Mouse (Mus musculus) lung, embryonic 15.5 days (tissue): ENCODE measurements around the gene Mrpl37. TPM values are rescaled to one million over a fixed set of nuclear protein-coding genes. Genes with fewer than 3 reads are reported as not detected.

ENCODE experiments used
- ATAC-seq: fragments of 200-750 bp; cut with Nextera tagmentation; 2 replicates; pipeline ENCODE4 v1.8.0; 2017; ENCODE audit warnings: moderate number of reproducible peaks, borderline replicate concordance; ENCODE audit not compliant: low FRiP score, low TSS enrichment; ENCODE audit errors: extremely low read depth
- H3K27ac ChIP-seq: fragments of 300-500 bp; sonication (generic); 2 replicates; pipeline ENCODE4 v1.5.1; 2015; ENCODE audit warnings: moderate library complexity, mild to moderate bottlenecking, inconsistent platforms
- H3K27me3 ChIP-seq: fragments of 300-500 bp; sonication (generic); 2 replicates; pipeline ENCODE4 v1.6.1; 2015; ENCODE audit warnings: inconsistent platforms
- H3K36me3 ChIP-seq: fragments of 300-500 bp; sonication (generic); 2 replicates; pipeline ENCODE4 v1.6.1; 2015; ENCODE audit warnings: inconsistent platforms
- H3K4me1 ChIP-seq: fragments of 300-500 bp; sonication (generic); 2 replicates; pipeline ENCODE4 v1.6.1; 2015; ENCODE audit warnings: inconsistent platforms
- H3K4me2 ChIP-seq: fragments of 300-500 bp; sonication (generic); 2 replicates; pipeline ENCODE4 v1.6.1; 2015; ENCODE audit warnings: inconsistent platforms, mild to moderate bottlenecking, moderate library complexity
- H3K4me3 ChIP-seq: fragments of 300-500 bp; sonication (generic); 2 replicates; pipeline ENCODE4 v1.5.1; 2015; ENCODE audit warnings: mild to moderate bottlenecking, inconsistent platforms
- H3K9ac ChIP-seq: fragments of 300-500 bp; sonication (generic); 2 replicates; pipeline ENCODE4 v1.6.1; 2015; ENCODE audit warnings: inconsistent platforms
- H3K9me3 ChIP-seq: fragments of 300-500 bp; sonication (generic); 2 replicates; pipeline ENCODE4 v1.6.1; 2016; ENCODE audit warnings: inconsistent platforms
- WGBS: fragments of 180-500 bp; shearing (Covaris S2); methylation state at CpG from one replicate; pipeline ENCODE4 v1.1.7; 2015; 5-methylcytosine and 5-hydroxymethylcytosine counted together
- polyA plus RNA-seq: library from polyadenylated mRNA; unstranded; fragments of >200 nt; fragmentation: Nextera tagmentation; extraction: Ambion mirVana; gene quantifications from 2 replicates; pipeline ENCODE4 v1.2.1, GENCODE M21; 2015

Gene Mrpl37
- polyA plus RNA-seq, 1 experiment from 2014 or later = 94.8 TPM

DNA sequence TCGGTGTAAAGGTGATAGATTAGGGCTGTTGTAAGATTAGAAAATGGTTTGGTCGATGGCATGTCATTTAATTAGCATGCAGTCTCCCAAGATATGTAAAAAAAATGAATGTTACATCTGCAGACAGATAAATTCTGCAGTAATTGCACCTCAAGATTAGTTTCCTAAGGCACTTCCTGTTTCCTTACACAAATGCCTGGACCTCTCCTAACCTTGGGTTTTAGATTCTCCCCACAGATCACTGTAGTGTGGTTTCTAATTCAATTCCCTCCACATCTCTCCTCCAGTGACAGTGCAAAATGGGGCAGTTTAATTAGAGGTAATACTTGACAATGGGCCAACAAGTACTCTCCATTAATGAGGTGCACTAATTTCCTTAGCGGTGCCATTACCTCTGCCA is 3.5 kb downstream of the Mrpl37 start:
- Histone ChIP-seq H3K27me3 (no peaks in the 10 kb centered on the region), H3K27ac (no peak overlapping the region), H3K4me3 (no peak overlapping the region), H3K36me3 (peaks cover 57% of the 10 kb centered on the region), H3K4me2 (no peak overlapping the region), H3K4me1 (peaks cover 16% of the 10 kb centered on the region), H3K9me3 (no peaks in the 10 kb centered on the region), H3K9ac (no peak overlapping the region)
- no peak for ATAC-seq
- 88% methylated on average over 3 of the region's 3 CpGs for WGBS

DNA sequence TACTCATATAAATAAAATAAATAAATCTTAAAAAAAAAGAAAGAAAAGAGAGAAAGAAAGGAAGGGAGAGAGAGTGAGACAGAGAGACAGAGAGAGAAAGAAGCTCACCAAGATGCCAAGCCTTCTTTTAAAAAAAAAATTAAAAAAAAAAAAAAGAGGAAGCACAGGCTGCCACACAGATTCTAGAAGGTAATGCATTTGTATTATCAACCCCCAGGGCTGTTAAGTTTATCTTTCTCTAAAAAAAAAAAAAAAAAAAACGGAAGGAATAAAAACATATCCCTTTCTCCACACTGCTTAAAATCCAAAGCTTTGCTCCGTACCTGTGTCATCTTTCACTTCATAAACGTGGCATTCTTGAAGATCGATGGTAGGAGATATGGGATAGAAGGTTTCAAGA is 5.1 kb downstream of the Mrpl37 start:
- Histone ChIP-seq H3K4me1 (peaks cover 10% of the 10 kb centered on the region), H3K9ac (no peak overlapping the region), H3K27ac (no peak overlapping the region), H3K9me3 (no peaks in the 10 kb centered on the region), H3K4me2 (no peak overlapping the region), H3K4me3 (no peak overlapping the region), H3K27me3 (no peaks in the 10 kb centered on the region), H3K36me3 (peaks cover 70% of the 10 kb centered on the region)
- ATAC-seq = no peak
- 82% methylated on average over 4 of the region's 4 CpGs for WGBS

DNA sequence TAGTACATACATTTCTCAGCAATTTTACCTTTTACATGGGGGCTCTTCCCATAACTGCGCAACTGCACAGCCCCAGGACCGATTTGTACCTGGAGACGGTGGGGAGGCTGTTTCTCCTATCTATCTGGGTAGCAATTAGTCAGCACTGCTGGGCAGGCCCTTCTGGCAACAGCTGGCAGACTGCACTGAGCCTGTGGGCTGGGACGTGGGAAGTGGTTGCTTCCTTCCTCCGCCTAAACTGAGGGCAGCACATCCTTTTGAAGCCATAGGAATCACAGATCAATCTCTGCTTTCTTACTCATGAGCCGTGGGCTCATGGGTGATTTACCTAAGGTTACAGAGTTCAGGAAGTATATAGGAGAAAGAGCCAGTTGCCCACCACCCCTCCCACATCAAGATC is 7.9 kb downstream of the Mrpl37 start:
- no peak overlapping the region for H3K4me3 ChIP-seq
- H3K27me3 ChIP-seq = no peaks in the 10 kb centered on the region
- no peak overlapping the region for H3K9ac ChIP-seq
- H3K4me2 ChIP-seq = no peak overlapping the region
- no peak for ATAC-seq
- H3K9me3 ChIP-seq = no peaks in the 10 kb centered on the region
- peaks cover 72% of the 10 kb centered on the region for H3K36me3 ChIP-seq
- H3K4me1 ChIP-seq = no peaks in the 10 kb centered on the region
- 76% methylated on average over 6 of the region's 6 CpGs for WGBS
- H3K27ac ChIP-seq = no peak overlapping the region

DNA sequence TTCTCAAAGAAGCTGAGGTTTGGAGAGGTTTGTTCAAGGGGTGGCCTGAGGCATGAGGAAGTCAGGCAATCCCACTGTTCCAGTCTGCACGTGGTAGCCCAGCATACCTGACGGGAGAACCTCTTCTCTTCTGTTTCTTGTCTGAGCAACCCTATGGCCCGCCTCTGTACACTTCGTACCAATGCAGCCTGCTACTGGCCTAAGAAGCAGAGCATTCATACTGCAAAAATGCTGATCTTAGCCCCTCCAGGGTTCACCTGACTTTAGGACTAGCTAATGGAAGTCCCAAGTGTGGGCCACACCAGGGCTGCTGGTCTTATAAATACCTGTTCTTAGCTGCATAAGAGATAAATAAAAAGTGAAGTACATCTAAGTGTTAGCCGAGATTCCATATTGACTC is 8.3 kb downstream of the Mrpl37 start:
- Histone ChIP-seq H3K4me3 (no peak overlapping the region), H3K4me1 (no peaks in the 10 kb centered on the region), H3K9me3 (no peaks in the 10 kb centered on the region), H3K27ac (no peak overlapping the region), H3K9ac (no peak overlapping the region), H3K36me3 (peaks cover 68% of the 10 kb centered on the region), H3K4me2 (no peak overlapping the region), H3K27me3 (no peaks in the 10 kb centered on the region)
- WGBS = 85% methylated on average over 5 of the region's 5 CpGs
- ATAC-seq = no peak

DNA sequence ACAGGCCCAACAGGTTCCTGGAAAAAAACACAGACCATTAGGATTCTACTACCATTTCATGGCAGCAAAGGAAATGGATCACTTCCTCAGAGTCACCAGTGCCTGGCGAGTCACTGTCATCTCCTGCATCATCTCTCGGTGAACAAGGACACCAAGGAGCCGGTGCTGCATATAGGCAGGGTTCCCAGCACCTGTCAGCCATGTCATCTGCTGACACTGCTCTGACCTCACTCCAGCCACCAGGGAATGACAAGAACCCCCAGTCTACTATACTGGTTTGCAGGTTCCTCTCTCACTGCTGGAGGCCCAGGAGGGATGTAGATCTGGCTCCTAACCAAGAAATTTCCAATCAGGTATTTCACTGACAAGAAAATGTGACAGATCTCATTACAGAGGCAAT is 10.6 kb downstream of the Mrpl37 start:
- 68% methylated on average over 3 of the region's 3 CpGs for WGBS
- no peak overlapping the region for H3K4me2 ChIP-seq
- H3K4me3 ChIP-seq = no peak overlapping the region
- no peak overlapping the region for H3K9ac ChIP-seq
- 0 out of 2 replicates have a peak overlapping the region, but pooled peaks have one; percentile 10 for H3K27ac ChIP-seq
- peaks cover 49% of the 10 kb centered on the region for H3K36me3 ChIP-seq
- no peaks in the 10 kb centered on the region for H3K9me3 ChIP-seq
- no peak for ATAC-seq
- no peaks in the 10 kb centered on the region for H3K27me3 ChIP-seq
- no peaks in the 10 kb centered on the region for H3K4me1 ChIP-seq

DNA sequence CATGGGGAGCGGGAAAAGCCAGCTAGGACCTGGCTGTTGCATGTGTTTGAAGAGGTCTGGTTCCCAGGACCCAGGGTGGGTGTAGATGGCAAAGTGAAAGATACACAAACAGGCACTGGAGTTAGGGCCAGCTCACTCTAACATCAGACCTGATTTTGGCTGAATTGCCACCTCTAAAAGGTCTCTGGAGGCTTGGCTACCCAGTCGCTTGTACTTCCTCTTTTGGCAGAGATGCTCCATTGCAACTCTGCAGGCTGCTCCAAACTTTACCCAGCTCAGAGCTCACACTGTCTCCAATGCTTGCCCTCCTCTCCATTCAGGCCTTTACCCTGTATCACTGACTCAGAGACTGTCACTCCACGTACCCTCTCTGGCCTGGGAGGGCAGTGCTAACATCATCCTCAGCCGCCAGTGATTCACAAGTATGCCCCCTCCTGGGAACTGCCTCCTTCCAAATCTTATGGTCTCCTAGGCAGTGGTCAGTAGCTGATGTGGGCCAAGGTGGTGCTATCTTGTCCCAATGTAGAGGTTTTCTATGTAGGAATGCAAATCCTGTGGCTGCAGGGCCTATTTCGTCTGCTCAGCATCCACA is 13.6 kb downstream of the Mrpl37 start:
- H3K9me3 ChIP-seq = no peaks in the 10 kb centered on the region
- H3K4me1 ChIP-seq = no peaks in the 10 kb centered on the region
- no peak overlapping the region for H3K4me2 ChIP-seq
- H3K36me3 ChIP-seq = peaks cover 29% of the 10 kb centered on the region
- no peak for ATAC-seq
- H3K27ac ChIP-seq = no peak overlapping the region
- WGBS = 43% methylated on average over 5 of the region's 5 CpGs
- no peak overlapping the region for H3K4me3 ChIP-seq
- no peak overlapping the region for H3K9ac ChIP-seq
- no peaks in the 10 kb centered on the region for H3K27me3 ChIP-seq

DNA sequence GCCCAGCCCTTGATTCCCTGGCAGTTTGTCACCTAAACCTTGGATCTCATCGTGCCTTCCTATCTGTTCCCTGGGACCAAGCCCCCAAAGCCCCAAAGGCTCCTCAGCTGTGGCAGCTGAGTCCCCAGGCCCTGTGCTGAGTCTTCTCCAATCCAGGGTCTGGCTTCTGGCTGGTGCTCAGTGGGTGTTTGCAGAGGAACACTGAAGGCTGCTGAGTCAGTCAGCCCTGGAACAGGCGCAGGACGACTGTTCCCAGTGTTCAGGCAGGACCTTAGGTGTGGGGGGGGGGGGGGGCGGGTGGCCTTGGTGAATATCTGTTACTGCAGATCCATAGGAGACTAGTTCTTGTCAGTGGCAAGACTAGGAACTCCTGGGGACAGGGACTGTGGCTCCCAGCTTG is 14.8 kb downstream of the Mrpl37 start:
- H3K9me3 ChIP-seq = no peaks in the 10 kb centered on the region
- H3K27ac ChIP-seq = no peak overlapping the region
- H3K36me3 ChIP-seq = peaks cover 30% of the 10 kb centered on the region
- no peaks in the 10 kb centered on the region for H3K27me3 ChIP-seq
- no peak for ATAC-seq
- no peaks in the 10 kb centered on the region for H3K4me1 ChIP-seq
- no peak overlapping the region for H3K9ac ChIP-seq
- no peak overlapping the region for H3K4me2 ChIP-seq
- H3K4me3 ChIP-seq = no peak overlapping the region
- 50% methylated on average over 4 of the region's 4 CpGs for WGBS

DNA sequence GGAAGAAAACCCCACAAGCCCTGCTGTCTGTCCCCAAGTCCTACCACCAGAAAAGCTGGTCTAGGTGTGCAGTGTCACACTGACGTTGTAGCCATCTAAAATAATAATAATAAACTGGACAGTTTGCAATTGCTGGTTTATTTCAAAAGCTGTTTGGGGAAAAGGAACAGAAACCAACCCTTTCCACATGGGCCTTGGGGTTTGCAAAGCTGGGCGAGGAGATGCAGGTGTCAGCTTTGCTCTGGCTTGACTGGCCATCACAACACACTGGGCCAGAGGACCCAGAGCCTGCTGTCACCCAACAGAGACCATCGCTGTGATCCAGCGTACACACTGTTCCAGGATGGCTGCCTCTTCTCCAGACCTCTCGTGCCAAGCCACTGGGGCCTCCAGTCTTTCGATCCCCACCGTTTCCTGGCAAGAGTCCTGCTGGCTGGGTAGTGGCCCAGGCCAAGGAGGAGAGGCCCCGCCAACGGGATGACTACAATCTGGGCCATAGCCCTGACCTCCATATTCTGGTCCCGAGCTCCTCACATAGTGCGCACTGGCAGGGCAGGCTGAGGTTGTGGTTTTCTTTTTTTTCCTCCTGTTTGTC is 18.0 kb downstream of the Mrpl37 start:
- H3K9ac ChIP-seq = no peak overlapping the region
- no peak for ATAC-seq
- H3K4me1 ChIP-seq = no peaks in the 10 kb centered on the region
- no peak overlapping the region for H3K27ac ChIP-seq
- H3K27me3 ChIP-seq = no peaks in the 10 kb centered on the region
- no peaks in the 10 kb centered on the region for H3K9me3 ChIP-seq
- no peak overlapping the region for H3K4me2 ChIP-seq
- H3K4me3 ChIP-seq = no peak overlapping the region
- WGBS = 82% methylated on average over 11 of the region's 11 CpGs
- peaks cover 48% of the 10 kb centered on the region for H3K36me3 ChIP-seq

DNA sequence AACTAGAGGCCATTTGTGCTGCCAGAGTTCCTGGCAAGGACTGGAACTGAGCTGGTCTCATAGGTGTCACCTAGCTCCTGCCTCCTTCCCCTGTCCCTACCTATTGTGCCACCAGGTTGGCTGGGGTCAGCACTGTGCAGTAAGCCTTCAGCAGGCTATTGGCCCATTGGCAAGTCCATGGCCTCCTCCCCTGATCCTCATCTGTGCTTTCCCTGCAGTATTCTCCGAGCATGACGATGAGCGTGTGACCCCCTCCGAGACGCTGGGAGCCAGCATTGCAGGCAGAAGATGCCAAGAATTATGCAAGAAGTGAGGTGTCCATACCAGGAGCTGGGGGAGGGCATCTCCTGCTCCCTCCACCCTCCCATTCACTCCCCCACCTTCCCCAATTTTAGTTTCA is 18.9 kb downstream of the Mrpl37 start:
- no peak for ATAC-seq
- H3K4me1 ChIP-seq = no peaks in the 10 kb centered on the region
- H3K4me3 ChIP-seq = no peak overlapping the region
- no peaks in the 10 kb centered on the region for H3K9me3 ChIP-seq
- no peaks in the 10 kb centered on the region for H3K27me3 ChIP-seq
- no peak overlapping the region for H3K4me2 ChIP-seq
- H3K36me3 ChIP-seq = peaks cover 52% of the 10 kb centered on the region
- no peak overlapping the region for H3K27ac ChIP-seq
- H3K9ac ChIP-seq = no peak overlapping the region
- WGBS = 78% methylated on average over 5 of the region's 5 CpGs

DNA sequence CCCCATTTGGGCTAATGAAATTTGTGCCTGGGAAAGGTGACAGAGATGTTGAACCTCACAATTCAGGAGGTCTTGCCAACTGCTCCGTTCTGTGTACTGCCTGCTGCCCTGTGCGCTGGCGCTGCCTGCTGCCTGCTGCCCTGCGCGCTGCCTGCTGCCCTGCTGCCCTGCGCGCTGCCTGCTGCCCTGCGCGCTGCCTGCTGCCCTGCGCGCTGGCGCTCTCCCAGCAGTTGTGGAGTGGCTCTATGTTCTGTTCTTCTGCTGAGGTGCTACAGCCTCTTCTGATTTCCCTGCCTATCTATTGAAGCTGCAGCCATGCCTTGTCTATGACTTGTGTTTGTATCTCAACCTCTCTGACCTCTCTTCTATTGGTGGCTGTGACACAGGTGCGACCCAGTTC is 21.5 kb downstream of the Mrpl37 start:
- Histone ChIP-seq H3K9ac (no peak overlapping the region), H3K4me1 (no peaks in the 10 kb centered on the region), H3K27ac (no peak overlapping the region), H3K36me3 (peaks cover 74% of the 10 kb centered on the region), H3K4me3 (no peak overlapping the region), H3K27me3 (no peaks in the 10 kb centered on the region), H3K9me3 (no peaks in the 10 kb centered on the region), H3K4me2 (no peak overlapping the region)
- 94% methylated on average over 13 of the region's 13 CpGs for WGBS
- ATAC-seq = no peak

DNA sequence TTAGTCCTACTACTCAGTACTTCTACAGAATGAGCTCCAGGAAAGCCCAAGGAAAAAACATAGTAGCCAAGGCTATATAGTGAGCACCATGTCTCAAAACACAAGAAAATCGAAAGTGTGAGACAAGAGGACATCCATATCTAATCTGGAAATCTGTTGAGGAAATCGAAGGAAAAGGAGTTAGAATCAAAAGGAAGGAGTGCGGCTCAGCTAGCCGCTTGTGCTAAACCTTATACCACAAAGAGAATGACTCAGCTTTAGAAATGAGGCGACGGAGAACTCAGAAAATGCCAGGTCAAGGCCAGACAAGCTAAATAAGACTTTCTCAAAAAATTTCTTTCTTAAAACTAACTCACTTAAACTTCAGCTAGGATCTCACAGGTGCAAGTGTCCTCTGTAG is 24.4 kb downstream of the Mrpl37 start:
- no peak overlapping the region for H3K9ac ChIP-seq
- no peaks in the 10 kb centered on the region for H3K27me3 ChIP-seq
- no peak overlapping the region for H3K27ac ChIP-seq
- 85% methylated on average over 6 of the region's 6 CpGs for WGBS
- peaks cover 80% of the 10 kb centered on the region for H3K36me3 ChIP-seq
- ATAC-seq = no peak
- H3K4me2 ChIP-seq = no peak overlapping the region
- no peaks in the 10 kb centered on the region for H3K9me3 ChIP-seq
- no peaks in the 10 kb centered on the region for H3K4me1 ChIP-seq
- H3K4me3 ChIP-seq = no peak overlapping the region

DNA sequence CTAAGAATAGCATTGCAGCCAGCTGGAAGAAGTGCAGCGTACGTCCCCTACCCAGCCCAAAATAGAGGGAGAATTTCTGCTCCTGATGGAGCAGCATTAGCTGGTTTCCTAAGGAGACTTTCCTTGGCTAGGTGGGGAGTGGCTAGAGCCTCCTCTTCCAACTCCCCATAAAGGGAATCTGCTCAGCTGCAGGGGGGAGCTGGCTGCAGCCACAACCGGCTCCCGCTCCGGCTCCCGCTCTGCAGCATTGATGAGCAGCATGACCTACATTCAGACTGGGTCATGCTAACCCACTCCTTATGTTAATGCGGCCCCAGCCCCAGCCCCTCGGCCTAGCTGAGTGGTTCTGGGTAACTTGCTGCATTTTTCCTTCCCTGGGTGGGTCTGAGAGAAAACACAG is 27.4 kb downstream of the Mrpl37 start:
- no peak overlapping the region for H3K27ac ChIP-seq
- no peak overlapping the region for H3K4me2 ChIP-seq

DNA sequence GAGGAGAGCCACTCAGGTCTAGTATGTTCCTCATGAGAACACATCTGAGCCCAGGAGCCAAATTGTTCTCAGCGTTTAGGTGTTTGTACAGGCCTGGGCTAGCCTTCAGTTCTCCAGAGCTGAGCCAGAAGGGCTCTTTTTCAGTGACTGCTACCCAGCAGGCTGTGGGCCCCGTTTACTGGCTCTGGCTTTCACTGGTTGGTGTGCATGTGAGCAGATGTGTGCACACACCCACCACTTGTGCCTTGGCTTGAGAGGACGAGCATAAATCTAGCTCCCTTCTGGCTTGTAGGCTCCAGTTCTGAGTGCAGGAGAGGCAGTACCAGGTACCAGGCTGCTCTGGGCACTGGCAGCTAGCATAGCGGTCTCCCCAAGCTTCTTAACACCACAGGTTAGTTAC is 28.4 kb downstream of the Mrpl37 start:
- Histone ChIP-seq H3K4me1 (no peaks in the 10 kb centered on the region), H3K27me3 (no peaks in the 10 kb centered on the region), H3K9me3 (no peaks in the 10 kb centered on the region), H3K9ac (no peak overlapping the region), H3K4me3 (no peak overlapping the region), H3K27ac (no peak overlapping the region), H3K4me2 (no peak overlapping the region), H3K36me3 (peaks cover 70% of the 10 kb centered on the region)
- ATAC-seq = no peak
- 76% methylated on average over 4 of the region's 4 CpGs for WGBS

More for the DNA sequence above, 27.4 kb downstream of the Mrpl37 start:
- Histone ChIP-seq H3K9me3 (no peaks in the 10 kb centered on the region), H3K4me3 (no peak overlapping the region), H3K9ac (no peak overlapping the region), H3K27me3 (no peaks in the 10 kb centered on the region), H3K36me3 (peaks cover 72% of the 10 kb centered on the region), H3K4me1 (no peaks in the 10 kb centered on the region)
- ATAC-seq = no peak
- 87% methylated on average over 8 of the region's 8 CpGs for WGBS
